Mouse (Mus musculus): Measurements from ENCODE around the gene Ugt1a1. TPM values are rescaled to one million over a fixed set of nuclear protein-coding genes. Genes with fewer than 3 reads are reported as not detected.

Ugt1a1 gene
- polyA plus RNA-seq, 1 experiment from 2014 or later = not detected

DNA sequence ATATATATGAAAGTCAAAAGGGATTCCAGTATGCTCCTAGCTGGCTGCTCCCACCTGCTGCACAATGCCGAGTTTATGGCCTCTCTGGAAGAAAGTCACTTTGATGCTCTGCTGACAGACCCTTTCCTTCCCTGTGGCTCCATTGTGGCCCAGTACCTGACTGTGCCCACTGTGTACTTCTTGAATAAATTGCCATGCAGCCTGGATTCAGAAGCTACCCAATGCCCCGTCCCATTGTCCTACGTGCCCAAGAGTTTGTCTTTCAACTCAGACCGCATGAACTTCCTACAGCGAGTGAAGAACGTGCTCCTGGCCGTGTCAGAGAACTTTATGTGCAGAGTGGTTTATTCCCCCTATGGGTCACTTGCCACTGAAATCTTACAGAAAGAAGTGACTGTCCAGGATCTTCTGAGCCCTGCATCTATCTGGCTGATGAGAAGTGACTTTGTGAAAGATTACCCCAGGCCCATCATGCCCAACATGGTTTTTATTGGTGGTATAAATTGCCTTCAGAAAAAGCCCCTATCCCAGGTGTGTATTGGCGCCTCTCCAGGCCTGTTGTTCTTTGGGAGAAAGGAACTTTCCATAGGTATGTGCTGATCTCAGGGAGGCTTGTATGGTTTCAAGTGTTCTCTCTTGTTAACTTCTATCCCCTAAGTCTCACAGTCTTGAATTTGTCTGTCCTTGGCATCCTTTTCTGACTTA is 734 bp downstream of the Ugt1a1 start:
- no peak overlapping the region for H3K27ac ChIP-seq
- 64% methylated on average over 8 of the region's 8 CpGs for WGBS

DNA sequence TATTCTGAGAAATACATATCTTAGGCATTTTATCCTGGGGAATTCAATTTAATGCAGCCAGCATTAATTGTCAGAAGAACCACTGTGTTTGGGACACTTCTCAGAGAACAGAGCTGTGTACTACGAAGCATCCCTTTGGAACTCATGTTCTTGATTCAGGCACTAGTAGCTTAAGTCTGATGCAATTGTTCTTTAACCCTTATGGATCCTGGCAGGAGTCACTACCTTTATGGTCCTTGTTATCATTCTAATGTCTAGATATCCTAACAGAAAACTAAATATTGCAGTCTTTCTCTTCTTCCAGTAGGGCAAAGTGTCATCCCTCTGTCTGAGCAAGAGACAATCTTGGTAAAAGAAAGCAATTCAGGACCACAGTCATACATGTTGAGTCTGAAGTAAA is 1.3 kb downstream of the Ugt1a1 start:
- WGBS = 79% methylated on average over 1 of the region's 1 CpGs
- no peak for ATAC-seq (ENCODE audit: low FRiP score)
- H3K36me3 ChIP-seq (replicated peaks) = no peaks in the 10 kb centered on the region
- H3K27ac ChIP-seq = no peak overlapping the region
- no peaks in the 10 kb centered on the region for H3K4me1 ChIP-seq
- no peak overlapping the region for H3K9ac ChIP-seq
- no peaks in the 10 kb centered on the region for H3K27me3 ChIP-seq
- H3K4me3 ChIP-seq (replicated peaks) = no peak overlapping the region
- peaks cover 61% of the 10 kb centered on the region for H3K9me3 ChIP-seq
- H3K4me2 ChIP-seq = no peak overlapping the region

More for the DNA sequence above, 734 bp downstream of the Ugt1a1 start:
- no peaks in the 10 kb centered on the region for H3K27me3 ChIP-seq
- peak; percentile 22 for ATAC-seq (ENCODE audit: low FRiP score)
- no peak overlapping the region for H3K4me3 ChIP-seq (replicated peaks)
- no peak overlapping the region for H3K4me2 ChIP-seq
- no peaks in the 10 kb centered on the region for H3K4me1 ChIP-seq
- H3K9me3 ChIP-seq = peaks cover 59% of the 10 kb centered on the region
- no peaks in the 10 kb centered on the region for H3K36me3 ChIP-seq (replicated peaks)
- no peak overlapping the region for H3K9ac ChIP-seq

DNA sequence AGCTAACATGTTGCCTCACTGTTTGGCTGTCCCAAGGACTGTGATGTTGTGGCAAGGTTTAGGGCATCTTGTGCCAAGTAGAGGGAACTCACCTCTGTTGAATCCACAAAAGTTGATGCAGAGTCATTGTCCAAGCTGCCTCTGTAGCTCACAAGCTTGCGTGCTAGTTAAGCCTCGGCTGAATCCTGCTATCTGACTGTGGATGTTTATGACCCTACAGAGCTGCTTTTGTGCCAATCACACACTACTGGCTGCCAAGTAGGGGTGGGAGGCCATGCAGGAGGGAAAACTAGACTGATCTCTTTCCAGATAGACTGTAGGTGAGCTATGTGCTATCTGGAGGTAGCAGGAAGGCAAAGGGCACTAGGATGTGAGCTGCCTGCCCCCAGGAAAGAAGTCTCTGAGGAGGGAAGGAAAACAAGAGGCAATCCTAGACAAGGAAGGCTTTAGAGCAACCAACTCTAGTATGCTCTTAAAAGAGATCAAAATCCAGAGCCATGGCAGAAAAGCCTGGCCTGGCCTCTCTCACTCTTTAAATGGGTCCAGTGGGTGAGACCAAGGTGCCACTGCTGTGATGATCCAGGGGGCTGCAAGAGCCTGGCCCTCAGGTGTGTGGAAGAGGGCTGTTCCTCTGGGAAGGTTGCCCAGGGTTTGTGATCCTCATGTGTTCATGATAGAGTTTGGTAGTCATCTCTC is 2.2 kb downstream of the Ugt1a1 start:
- no peak overlapping the region for H3K4me2 ChIP-seq
- 86% methylated on average over 2 of the region's 2 CpGs for WGBS
- H3K36me3 ChIP-seq (replicated peaks) = no peaks in the 10 kb centered on the region
- no peaks in the 10 kb centered on the region for H3K27me3 ChIP-seq
- no peak overlapping the region for H3K9ac ChIP-seq
- no peak overlapping the region for H3K4me3 ChIP-seq (replicated peaks)
- H3K4me1 ChIP-seq = no peaks in the 10 kb centered on the region
- peaks cover 61% of the 10 kb centered on the region for H3K9me3 ChIP-seq
- ATAC-seq (ENCODE audit: low FRiP score) = no peak
- no peak overlapping the region for H3K27ac ChIP-seq

DNA sequence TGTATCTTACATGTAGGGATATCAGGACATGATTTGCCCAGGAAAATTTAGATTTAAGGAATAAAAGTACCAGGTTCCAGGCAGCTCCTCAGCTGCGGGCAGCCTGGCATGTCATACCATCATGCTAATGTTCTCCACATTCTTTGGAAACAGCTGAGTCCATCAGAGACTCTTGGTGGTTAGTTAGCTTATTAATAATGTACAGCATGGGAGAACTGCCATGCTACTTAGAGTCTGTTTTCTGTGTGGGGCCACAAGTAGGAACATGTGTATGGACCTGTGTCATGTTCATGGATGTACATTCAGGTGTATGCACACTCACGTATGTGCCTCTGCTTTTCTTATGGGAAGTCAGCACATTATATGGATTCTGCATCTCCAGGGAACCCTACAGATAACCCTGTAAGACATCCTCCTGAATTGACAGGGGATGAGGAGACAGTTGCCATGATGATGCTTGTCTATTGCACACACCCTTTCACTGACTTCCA is 2.7 kb downstream of the Ugt1a1 start:
- Histone ChIP-seq H3K4me2 (no peak overlapping the region), H3K27ac (no peak overlapping the region), H3K9me3 (peaks cover 61% of the 10 kb centered on the region), H3K4me3 (replicated peaks) (no peak overlapping the region), H3K27me3 (no peaks in the 10 kb centered on the region), H3K9ac (no peak overlapping the region), H3K4me1 (no peaks in the 10 kb centered on the region), H3K36me3 (replicated peaks) (no peaks in the 10 kb centered on the region)
- WGBS = 82% methylated on average over 2 of the region's 2 CpGs
- ATAC-seq (ENCODE audit: low FRiP score) = no peak

DNA sequence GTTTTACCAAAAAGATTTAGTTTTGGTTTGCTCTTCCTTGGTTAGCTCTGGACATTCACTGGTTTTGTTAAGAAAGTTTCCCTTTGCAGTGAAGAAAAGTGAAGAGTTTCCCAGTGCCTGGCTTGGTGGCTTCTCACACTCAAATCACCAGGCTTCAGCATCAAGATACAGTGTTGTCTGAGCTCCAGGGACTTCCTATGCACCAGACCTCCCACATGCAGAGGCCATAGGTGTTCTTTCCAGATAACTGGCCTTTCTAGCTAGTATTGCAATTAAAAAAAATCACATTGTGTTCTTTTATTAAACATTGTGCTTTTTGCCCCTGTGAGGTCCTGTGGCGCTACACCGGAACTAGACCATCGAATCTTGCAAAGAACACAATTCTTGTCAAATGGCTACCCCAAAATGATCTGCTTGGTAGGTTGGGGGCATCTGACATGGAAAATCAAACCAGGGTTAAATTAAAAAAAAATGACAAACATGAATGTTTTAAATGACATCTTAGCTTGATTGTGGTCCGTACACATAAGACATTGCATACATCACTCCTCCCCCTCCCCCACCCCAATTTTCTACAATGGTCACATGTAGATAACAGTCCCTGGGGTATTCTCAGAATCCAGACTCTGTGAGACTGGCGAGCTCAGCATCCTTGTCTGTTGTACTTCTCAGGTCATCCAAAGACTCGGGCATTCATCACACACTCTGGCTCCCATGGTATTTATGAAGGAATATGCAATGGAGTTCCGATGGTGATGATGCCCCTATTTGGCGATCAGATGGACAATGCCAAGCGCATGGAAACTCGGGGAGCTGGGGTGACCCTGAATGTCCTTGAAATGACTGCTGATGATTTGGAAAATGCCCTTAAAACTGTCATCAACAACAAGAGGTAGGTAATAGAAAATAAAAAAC is 4.0 kb downstream of the Ugt1a1 start:
- WGBS = 72% methylated on average over 10 of the region's 10 CpGs
- H3K4me2 ChIP-seq = no peak overlapping the region
- H3K9me3 ChIP-seq = peaks cover 61% of the 10 kb centered on the region
- H3K27ac ChIP-seq = no peak overlapping the region
- ATAC-seq (ENCODE audit: low FRiP score) = no peak
- H3K36me3 ChIP-seq (replicated peaks) = no peaks in the 10 kb centered on the region
- H3K9ac ChIP-seq = no peak overlapping the region
- H3K4me3 ChIP-seq (replicated peaks) = no peak overlapping the region
- no peaks in the 10 kb centered on the region for H3K4me1 ChIP-seq
- H3K27me3 ChIP-seq = no peaks in the 10 kb centered on the region

- 57% methylated on average over 2 of the region's 2 CpGs for WGBS
Observed at GRCm38 (mm10) chr1:88216551-88216950, 4.8 kb downstream of the Ugt1a1 start.

GRCm38 (mm10) chr1:88217144-88217543 is 5.4 kb downstream of the Ugt1a1 start:
- Histone ChIP-seq H3K4me3 (replicated peaks) (no peak overlapping the region), H3K4me2 (no peak overlapping the region), H3K27ac (no peak overlapping the region), H3K27me3 (no peaks in the 10 kb centered on the region), H3K36me3 (replicated peaks) (no peaks in the 10 kb centered on the region), H3K4me1 (no peaks in the 10 kb centered on the region), H3K9me3 (peaks cover 54% of the 10 kb centered on the region), H3K9ac (no peak overlapping the region)
- WGBS = 64% methylated on average over 2 of the region's 2 CpGs
- no peak for ATAC-seq (ENCODE audit: low FRiP score)

More at GRCm38 (mm10) chr1:88216551-88216950, 4.8 kb downstream of the Ugt1a1 start:
- Histone ChIP-seq H3K27me3 (no peaks in the 10 kb centered on the region), H3K4me3 (replicated peaks) (no peak overlapping the region), H3K4me2 (no peak overlapping the region), H3K36me3 (replicated peaks) (no peaks in the 10 kb centered on the region), H3K9ac (no peak overlapping the region), H3K27ac (no peak overlapping the region), H3K4me1 (no peaks in the 10 kb centered on the region), H3K9me3 (peaks cover 58% of the 10 kb centered on the region)
- ATAC-seq (ENCODE audit: low FRiP score) = no peak

DNA sequence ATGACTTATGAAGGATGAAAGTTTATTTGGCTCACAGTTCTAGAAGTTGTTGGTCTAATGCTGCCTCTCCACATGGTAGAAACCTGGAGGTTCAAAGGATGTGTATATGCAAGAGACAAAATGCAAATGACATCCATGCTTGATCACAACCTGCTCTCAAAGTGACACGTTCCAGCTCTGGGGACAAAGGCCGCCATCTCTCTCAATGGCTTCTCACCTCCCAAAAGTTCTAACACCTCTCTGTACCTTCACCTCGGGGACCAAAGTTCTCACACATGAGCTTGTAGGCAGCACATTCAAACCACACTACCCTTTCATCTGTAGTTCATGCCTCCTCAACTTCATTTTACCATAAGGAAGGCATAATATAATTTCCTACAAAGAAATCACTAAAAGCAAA is 5.8 kb downstream of the Ugt1a1 start:
- no peak overlapping the region for H3K4me3 ChIP-seq (replicated peaks)
- 45% methylated on average over 3 of the region's 3 CpGs for WGBS
- no peak for ATAC-seq (ENCODE audit: low FRiP score)
- no peak overlapping the region for H3K9ac ChIP-seq
- H3K27ac ChIP-seq = no peak overlapping the region
- no peaks in the 10 kb centered on the region for H3K27me3 ChIP-seq
- H3K36me3 ChIP-seq (replicated peaks) = no peaks in the 10 kb centered on the region
- no peak overlapping the region for H3K4me2 ChIP-seq
- H3K4me1 ChIP-seq = no peaks in the 10 kb centered on the region
- H3K9me3 ChIP-seq = peaks cover 52% of the 10 kb centered on the region

DNA sequence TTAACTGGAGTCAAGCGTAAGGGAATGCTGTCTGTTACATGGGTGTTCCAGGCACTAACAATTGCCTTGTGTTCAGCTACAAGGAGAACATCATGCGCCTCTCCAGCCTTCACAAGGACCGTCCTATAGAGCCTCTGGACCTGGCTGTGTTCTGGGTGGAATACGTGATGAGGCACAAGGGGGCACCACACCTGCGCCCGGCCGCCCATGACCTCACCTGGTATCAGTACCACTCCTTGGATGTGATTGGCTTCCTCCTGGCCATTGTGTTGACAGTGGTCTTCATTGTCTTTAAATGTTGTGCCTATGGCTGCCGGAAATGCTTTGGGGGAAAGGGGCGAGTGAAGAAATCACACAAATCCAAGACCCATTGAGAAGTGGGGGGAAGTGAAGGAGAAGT is 6.3 kb downstream of the Ugt1a1 start:
- Histone ChIP-seq H3K9ac (no peak overlapping the region), H3K4me3 (replicated peaks) (no peak overlapping the region), H3K4me1 (no peaks in the 10 kb centered on the region), H3K27ac (no peak overlapping the region), H3K4me2 (no peak overlapping the region), H3K9me3 (peaks cover 47% of the 10 kb centered on the region), H3K27me3 (no peaks in the 10 kb centered on the region), H3K36me3 (replicated peaks) (no peaks in the 10 kb centered on the region)
- no peak for ATAC-seq (ENCODE audit: low FRiP score)
- 74% methylated on average over 9 of the region's 9 CpGs for WGBS

DNA sequence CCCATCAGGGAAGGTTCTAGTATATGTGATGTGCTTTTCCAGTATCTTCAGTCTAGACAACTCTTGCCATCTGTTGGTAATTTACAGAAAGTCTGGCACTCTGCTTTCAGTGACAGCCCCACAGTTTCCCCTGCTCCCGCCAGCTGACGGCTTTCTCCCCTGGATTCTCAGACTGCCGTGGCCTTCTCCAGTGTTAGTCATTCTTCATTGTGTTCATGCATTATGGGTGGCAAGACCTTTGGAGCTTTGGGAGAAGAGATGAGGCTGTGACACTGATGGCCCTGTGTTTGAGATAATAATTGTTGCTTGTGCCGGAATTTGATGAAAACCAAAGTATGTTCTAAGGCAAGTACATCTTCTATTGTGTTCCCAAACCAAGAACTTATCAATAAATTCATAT is 6.8 kb downstream of the Ugt1a1 start:
- 51% methylated on average over 4 of the region's 4 CpGs for WGBS

GRCm38 (mm10) chr1:88219054-88219453 is 7.3 kb downstream of the Ugt1a1 start:
- H3K4me2 ChIP-seq = no peak overlapping the region
- peaks cover 37% of the 10 kb centered on the region for H3K9me3 ChIP-seq
- no peak overlapping the region for H3K4me3 ChIP-seq (replicated peaks)
- H3K27me3 ChIP-seq = no peaks in the 10 kb centered on the region
- no peak overlapping the region for H3K9ac ChIP-seq
- no peak overlapping the region for H3K27ac ChIP-seq
- H3K4me1 ChIP-seq = no peaks in the 10 kb centered on the region
- ATAC-seq (ENCODE audit: low FRiP score) = no peak
- 18% methylated on average over 1 of the region's 1 CpGs for WGBS
- no peaks in the 10 kb centered on the region for H3K36me3 ChIP-seq (replicated peaks)

More for the DNA sequence above, 6.8 kb downstream of the Ugt1a1 start:
- Histone ChIP-seq H3K4me3 (replicated peaks) (no peak overlapping the region), H3K36me3 (replicated peaks) (no peaks in the 10 kb centered on the region), H3K4me2 (no peak overlapping the region), H3K9ac (no peak overlapping the region), H3K27me3 (no peaks in the 10 kb centered on the region), H3K4me1 (no peaks in the 10 kb centered on the region), H3K27ac (no peak overlapping the region), H3K9me3 (peaks cover 42% of the 10 kb centered on the region)
- ATAC-seq (ENCODE audit: low FRiP score) = no peak

- no peak overlapping the region for H3K4me2 ChIP-seq
- H3K27me3 ChIP-seq = no peaks in the 10 kb centered on the region
- H3K9ac ChIP-seq = no peak overlapping the region
- H3K4me1 ChIP-seq = no peaks in the 10 kb centered on the region
- H3K27ac ChIP-seq = no peak overlapping the region
- no peak for ATAC-seq (ENCODE audit: low FRiP score)
- H3K36me3 ChIP-seq (replicated peaks) = no peaks in the 10 kb centered on the region
- H3K9me3 ChIP-seq = peaks cover 27% of the 10 kb centered on the region
- H3K4me3 ChIP-seq (replicated peaks) = no peak overlapping the region
Observed at GRCm38 (mm10) chr1:88220336-88220735, 8.6 kb downstream of the Ugt1a1 start.

Data from forebrain, embryonic 12.5 days (tissue).